Mouse (Mus musculus) liver, postnatal 0 days (tissue): Measurements from ENCODE around the gene Dicer1. TPM values are rescaled to one million over a fixed set of nuclear protein-coding genes. Genes with fewer than 3 reads are reported as not detected.

ENCODE experiments used
- ATAC-seq: fragments of 200-750 bp; cut with Nextera tagmentation; 2 replicates; pipeline ENCODE4 v1.8.0; 2017; ENCODE audit warnings: mild to moderate bottlenecking, moderate library complexity
- DNase-seq: peaks from one replicate; pipeline ENCODE4 v3.0.0-alpha.2; 2016
- H3K27ac ChIP-seq: fragments of 300-500 bp; sonication (generic); 2 replicates; pipeline ENCODE4 v1.5.1; 2014; ENCODE audit warnings: antibody characterized with exemption, moderate library complexity, mild to moderate bottlenecking, low read depth
- H3K27me3 ChIP-seq: fragments of 300-500 bp; sonication (generic); 2 replicates; pipeline ENCODE4 v1.6.1; 2014; ENCODE audit warnings: low read length, control low read depth, mixed read lengths; ENCODE audit not compliant: insufficient read depth
- H3K36me3 ChIP-seq: fragments of 300-500 bp; sonication (generic); replicated peaks from 2 replicates; pipeline ENCODE4 v1.6.1; 2014; ENCODE audit warnings: mild to moderate bottlenecking, control low read depth, low read length, moderate library complexity, mixed read lengths; ENCODE audit not compliant: insufficient read depth
- H3K4me1 ChIP-seq: fragments of 300-500 bp; sonication (generic); 2 replicates; pipeline ENCODE4 v1.6.1; 2014; ENCODE audit warnings: antibody characterized with exemption, mild to moderate bottlenecking, control low read depth; ENCODE audit not compliant: insufficient read depth
- H3K4me2 ChIP-seq: fragments of 300-500 bp; sonication (generic); 2 replicates; pipeline ENCODE4 v1.6.1; 2014; ENCODE audit warnings: low read depth, mild to moderate bottlenecking, low read length, moderate library complexity, mixed read lengths
- H3K4me3 ChIP-seq: fragments of 300-500 bp; sonication (generic); 2 replicates; pipeline ENCODE4 v1.5.1; 2014; ENCODE audit warnings: low read depth, low read length
- H3K9ac ChIP-seq: fragments of 300-500 bp; sonication (generic); replicated peaks from 2 replicates; pipeline ENCODE4 v1.6.1; 2014; ENCODE audit warnings: mild to moderate bottlenecking, moderate library complexity
- H3K9me3 ChIP-seq: fragments of 300-500 bp; sonication (generic); 2 replicates; pipeline ENCODE4 v1.6.1; 2016; ENCODE audit warnings: mild to moderate bottlenecking, control low read depth, low read length, mixed read lengths
- CTCF ChIP-seq: sonication (generic); IDR thresholded peaks from 2 replicates; pipeline ENCODE4 v1.5.1; 2016; ENCODE audit warnings: antibody characterized with exemption, low read depth
- EP300 ChIP-seq: IDR thresholded peaks from 2 replicates; pipeline ENCODE4 v1.6.1; 2016; ENCODE audit warnings: antibody characterized with exemption, low read depth, mild to moderate bottlenecking
- WGBS: fragments of 180-500 bp; shearing (Covaris S2); extraction: QIAGEN DNeasy Blood & Tissue Kit; methylation state at CpG from one replicate; pipeline ENCODE4 v1.1.7; 2014; ENCODE audit not compliant: insufficient replicate concordance; 5-methylcytosine and 5-hydroxymethylcytosine counted together
- polyA plus RNA-seq: library from polyadenylated mRNA; unstranded; fragments of >200 nt; fragmentation: Nextera tagmentation; extraction: Ambion mirVana; gene quantifications from 2 replicates; pipeline ENCODE4 v1.2.1, GENCODE M21; 2015

The Dicer1 gene
- polyA plus RNA-seq, 1 experiment from 2014 or later = 11.7 TPM

GRCm38 (mm10) chr12:104665521-104665920, 86.2 kb downstream of the Dicer1 start:
- no peak for ATAC-seq
- TF ChIP-seq CTCF = no peak
- TF ChIP-seq EP300 = no peak
- WGBS = 82% methylated on average over 9 of the region's 9 CpGs
- Histone ChIP-seq H3K4me2 (no peak overlapping the region), H3K9ac (no peak overlapping the region), H3K27ac (no peak overlapping the region), H3K4me1 (no peaks in the 10 kb centered on the region), H3K9me3 (no peaks in the 10 kb centered on the region), H3K27me3 (no peaks in the 10 kb centered on the region), H3K36me3 (no peaks in the 10 kb centered on the region), H3K4me3 (no peak overlapping the region)
- no peak for DNase-seq

DNA sequence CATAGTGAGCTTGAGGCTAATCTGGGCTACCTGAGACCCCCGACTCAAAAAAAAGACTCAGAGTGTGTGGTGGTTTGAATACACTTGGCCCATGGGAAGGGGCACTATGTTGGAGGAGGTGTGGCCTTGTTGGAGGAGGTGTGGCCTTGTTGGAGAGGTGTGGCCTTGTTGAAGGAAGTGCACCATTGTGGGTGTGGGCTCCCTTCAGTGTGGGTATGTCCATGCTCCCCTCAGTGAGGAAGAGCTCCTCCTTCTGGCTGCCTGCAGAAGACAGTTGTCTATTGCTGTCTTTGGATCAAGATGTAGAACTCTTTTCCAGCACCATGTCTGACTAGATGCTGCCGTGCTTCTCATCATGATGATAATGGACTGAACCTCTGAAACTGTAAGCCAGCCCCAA, 95.6 kb downstream of the Dicer1 start:
- DNase-seq (no peak), ATAC-seq (no peak)
- H3K27me3 ChIP-seq = no peaks in the 10 kb centered on the region
- TF ChIP-seq EP300 = no peak
- no peak for TF ChIP-seq CTCF
- no peak overlapping the region for H3K4me3 ChIP-seq
- H3K4me2 ChIP-seq = no peak overlapping the region
- no peaks in the 10 kb centered on the region for H3K36me3 ChIP-seq
- H3K9ac ChIP-seq = no peak overlapping the region
- H3K4me1 ChIP-seq = no peaks in the 10 kb centered on the region
- H3K9me3 ChIP-seq = no peaks in the 10 kb centered on the region
- 85% methylated on average over 2 of the region's 2 CpGs for WGBS
- no peak overlapping the region for H3K27ac ChIP-seq

GRCm38 (mm10) chr12:104655006-104655405, 96.7 kb downstream of the Dicer1 start:
- no peak for ATAC-seq
- Histone ChIP-seq H3K9me3 (no peaks in the 10 kb centered on the region), H3K4me3 (no peak overlapping the region), H3K27me3 (no peaks in the 10 kb centered on the region), H3K27ac (no peak overlapping the region), H3K36me3 (no peaks in the 10 kb centered on the region), H3K4me2 (no peak overlapping the region), H3K9ac (no peak overlapping the region), H3K4me1 (no peaks in the 10 kb centered on the region)
- DNase-seq = no peak
- TF ChIP-seq EP300 (no peak), CTCF (no peak)
- 88% methylated on average over 1 of the region's 1 CpGs for WGBS

DNA sequence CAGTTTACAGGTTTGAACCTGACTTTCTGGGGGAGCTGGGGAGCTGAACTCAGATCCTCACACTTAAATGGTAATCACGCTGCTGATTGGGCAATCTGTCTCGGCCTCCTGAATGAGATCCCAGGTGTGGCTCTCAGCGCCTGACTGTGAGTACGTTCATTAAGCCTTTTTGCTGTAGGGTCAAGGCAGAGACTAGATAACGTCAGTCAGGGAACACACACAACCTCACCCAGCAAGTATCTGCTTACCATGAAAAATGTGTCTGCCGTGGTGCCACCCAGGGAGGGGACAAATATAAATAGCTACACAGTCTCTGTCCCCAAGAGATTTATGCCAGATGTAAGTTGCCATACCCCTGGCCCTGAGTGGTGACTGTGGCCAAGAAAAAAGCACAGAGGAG, 99.7 kb downstream of the Dicer1 start:
- ATAC-seq (no peak), DNase-seq (no peak)
- WGBS = 48% methylated on average over 6 of the region's 6 CpGs
- TF ChIP-seq CTCF (no peak), EP300 (no peak)
- Histone ChIP-seq H3K9me3 (no peaks in the 10 kb centered on the region), H3K4me3 (no peak overlapping the region), H3K27me3 (no peaks in the 10 kb centered on the region), H3K9ac (no peak overlapping the region), H3K4me2 (no peak overlapping the region), H3K36me3 (no peaks in the 10 kb centered on the region), H3K27ac (no peak overlapping the region), H3K4me1 (no peaks in the 10 kb centered on the region)

GRCm38 (mm10) chr12:104651269-104651668, 100.5 kb downstream of the Dicer1 start:
- Histone ChIP-seq H3K27ac (no peak overlapping the region), H3K4me2 (no peak overlapping the region), H3K36me3 (no peaks in the 10 kb centered on the region), H3K4me1 (no peaks in the 10 kb centered on the region), H3K27me3 (no peaks in the 10 kb centered on the region), H3K4me3 (no peak overlapping the region), H3K9ac (no peak overlapping the region), H3K9me3 (no peaks in the 10 kb centered on the region)
- WGBS = 60% methylated on average over 6 of the region's 6 CpGs
- ATAC-seq (no peak), DNase-seq (no peak)
- no peak for TF ChIP-seq CTCF
- no peak for TF ChIP-seq EP300

- WGBS = 69% methylated on average over 14 of the region's 14 CpGs
- H3K27ac ChIP-seq = no peak overlapping the region
- no peak overlapping the region for H3K4me3 ChIP-seq
- H3K36me3 ChIP-seq = no peaks in the 10 kb centered on the region
- H3K9me3 ChIP-seq = no peaks in the 10 kb centered on the region
- no peaks in the 10 kb centered on the region for H3K4me1 ChIP-seq
- H3K9ac ChIP-seq = no peak overlapping the region
- H3K4me2 ChIP-seq = no peak overlapping the region
- no peaks in the 10 kb centered on the region for H3K27me3 ChIP-seq
- DNase-seq (no peak), ATAC-seq (no peak)
- TF ChIP-seq EP300 (no peak), CTCF (no peak)
Observed at GRCm38 (mm10) chr12:104650510-104651260, 101.1 kb downstream of the Dicer1 start.

GRCm38 (mm10) chr12:104648366-104648765, 103.4 kb downstream of the Dicer1 start:
- Histone ChIP-seq H3K4me3 (no peak overlapping the region), H3K36me3 (no peaks in the 10 kb centered on the region), H3K9ac (no peak overlapping the region), H3K9me3 (no peaks in the 10 kb centered on the region), H3K27me3 (no peaks in the 10 kb centered on the region), H3K27ac (no peak overlapping the region), H3K4me1 (no peaks in the 10 kb centered on the region), H3K4me2 (no peak overlapping the region)
- no peak for TF ChIP-seq EP300
- no peak for TF ChIP-seq CTCF
- DNase-seq (no peak), ATAC-seq (no peak)
- WGBS = 84% methylated on average over 6 of the region's 6 CpGs
